Mouse (Mus musculus) embryonic facial prominence, embryonic 12.5 days (tissue): ENCODE results near the gene Cela1. TPM values are rescaled to one million over a fixed set of nuclear protein-coding genes. Genes with fewer than 3 reads are reported as not detected.

Experiments
- ATAC-seq: fragments of 200-750 bp; cut with Nextera tagmentation; 2 replicates; pipeline ENCODE4 v1.8.0; 2017; ENCODE audit not compliant: insufficient number of reproducible peaks, insufficient read depth, low FRiP score, low TSS enrichment
- H3K27ac ChIP-seq: fragments of 300-500 bp; sonication (generic); 2 replicates; pipeline ENCODE4 v1.5.1; 2016; ENCODE audit warnings: mild to moderate bottlenecking
- H3K27me3 ChIP-seq: fragments of 300-500 bp; sonication (generic); 2 replicates; pipeline ENCODE4 v1.6.1; 2016; ENCODE audit warnings: mild to moderate bottlenecking, moderate library complexity
- H3K36me3 ChIP-seq: fragments of 300-500 bp; sonication (generic); 2 replicates; pipeline ENCODE4 v1.6.1; 2016; ENCODE audit warnings: mild to moderate bottlenecking
- H3K4me1 ChIP-seq: fragments of 300-500 bp; sonication (generic); 2 replicates; pipeline ENCODE4 v1.6.1; 2016
- H3K4me2 ChIP-seq: fragments of 300-500 bp; sonication (generic); replicated peaks from 2 replicates; pipeline ENCODE4 v1.6.1; 2016; ENCODE audit warnings: mild to moderate bottlenecking, moderate library complexity
- H3K4me3 ChIP-seq: fragments of 300-500 bp; sonication (generic); 2 replicates; pipeline ENCODE4 v1.5.1; 2016; ENCODE audit warnings: mild to moderate bottlenecking
- H3K9ac ChIP-seq: fragments of 300-500 bp; sonication (generic); 2 replicates; pipeline ENCODE4 v1.6.1; 2016; ENCODE audit warnings: mild to moderate bottlenecking, moderate library complexity
- H3K9me3 ChIP-seq: fragments of 300-500 bp; sonication (generic); 2 replicates; pipeline ENCODE4 v1.6.1; 2016; ENCODE audit warnings: mild to moderate bottlenecking, moderate library complexity
- WGBS: fragments of 180-500 bp; shearing (Covaris S2); methylation state at CpG from one replicate; pipeline ENCODE4 v1.1.7; 2016; 5-methylcytosine and 5-hydroxymethylcytosine counted together
- microRNA-seq: library from miRNA; unstranded; fragments of <30 nt; microRNA quantifications from one replicate; pipeline ENCODE4, GENCODE M21; 2017
- polyA plus RNA-seq: library from polyadenylated mRNA; unstranded; fragments of >200 nt; fragmentation: Nextera tagmentation; extraction: Ambion mirVana; gene quantifications from 2 replicates; pipeline ENCODE4 v1.2.1, GENCODE M21; 2016

Cela1 gene
- polyA plus RNA-seq, 1 experiment from 2014 or later: 2.4 TPM

- no peak for ATAC-seq
- H3K27me3 ChIP-seq: peaks cover 50% of the 10 kb centered on the region
- H3K4me3 ChIP-seq: no peak overlapping the region
- H3K4me1 ChIP-seq: peaks cover 15% of the 10 kb centered on the region; the same call in 1 of the 2 replicates
- no peak overlapping the region for H3K9ac ChIP-seq
- H3K27ac ChIP-seq: no peak overlapping the region
- WGBS: 78% methylated on average over 10 of the region's 10 CpGs
- no peak overlapping the region for H3K4me2 ChIP-seq
- no peaks in the 10 kb centered on the region for H3K9me3 ChIP-seq
- H3K36me3 ChIP-seq: no peaks in the 10 kb centered on the region
Observed at GRCm38 (mm10) chr15:100633341-100633740, 54.4 kb downstream of the Cela1 start.

- no peak overlapping the region for H3K4me2 ChIP-seq
- H3K4me3 ChIP-seq: no peak overlapping the region
- no peak overlapping the region for H3K27ac ChIP-seq
- no peaks in the 10 kb centered on the region for H3K9me3 ChIP-seq
- no peak for ATAC-seq
- WGBS: 94% methylated on average over 5 of the region's 5 CpGs
- H3K36me3 ChIP-seq: no peaks in the 10 kb centered on the region
- peaks cover 14% of the 10 kb centered on the region for H3K4me1 ChIP-seq
- peaks cover 39% of the 10 kb centered on the region for H3K27me3 ChIP-seq
- H3K9ac ChIP-seq: no peak overlapping the region
Observed at GRCm38 (mm10) chr15:100632323-100632722, 55.4 kb downstream of the Cela1 start.

GRCm38 (mm10) chr15:100631454-100632170 lies 56.1 kb downstream of the Cela1 start:
- Histone ChIP-seq H3K27ac (no peak overlapping the region), H3K4me3 (no peak overlapping the region), H3K27me3 (peaks cover 32% of the 10 kb centered on the region), H3K9ac (no peak overlapping the region), H3K36me3 (no peaks in the 10 kb centered on the region), H3K4me2 (no peak overlapping the region), H3K9me3 (no peaks in the 10 kb centered on the region), H3K4me1 (peaks cover 7% of the 10 kb centered on the region)
- 83% methylated on average over 12 of the region's 12 CpGs for whole genome bisulfite sequencing
- ATAC-seq: no peak

GRCm38 (mm10) chr15:100630126-100630525 lies 57.6 kb downstream of the Cela1 start:
- WGBS: 66% methylated on average over 3 of the region's 3 CpGs
- no peak for ATAC-seq
- peaks cover 17% of the 10 kb centered on the region for H3K27me3 ChIP-seq

GRCm38 (mm10) chr15:100628797-100629196 lies 58.9 kb downstream of the Cela1 start:
- Histone ChIP-seq H3K27me3 (0 out of 2 replicates have a peak, but pooled peaks cover 7% of the 10 kb centered on the region), H3K4me2 (no peak overlapping the region), H3K27ac (no peak overlapping the region), H3K4me1 (no peaks in the 10 kb centered on the region; the same call in 1 of the 2 replicates), H3K9ac (no peak overlapping the region), H3K9me3 (no peaks in the 10 kb centered on the region), H3K4me3 (no peak overlapping the region), H3K36me3 (no peaks in the 10 kb centered on the region)
- ATAC-seq: no peak
- WGBS: 27% methylated on average over 7 of the region's 7 CpGs

More at GRCm38 (mm10) chr15:100630126-100630525, 57.6 kb downstream of the Cela1 start:
- H3K27ac ChIP-seq: no peak overlapping the region
- H3K4me2 ChIP-seq: no peak overlapping the region
- H3K9me3 ChIP-seq: no peaks in the 10 kb centered on the region
- no peaks in the 10 kb centered on the region; the same call in 1 of the 2 replicates for H3K4me1 ChIP-seq
- H3K4me3 ChIP-seq: no peak overlapping the region
- H3K9ac ChIP-seq: no peak overlapping the region
- H3K36me3 ChIP-seq: no peaks in the 10 kb centered on the region

GRCm38 (mm10) chr15:100627774-100628370 lies 59.8 kb downstream of the Cela1 start:
- H3K27me3 ChIP-seq: 0 out of 2 replicates have a peak, but pooled peaks cover 1% of the 10 kb centered on the region
- ATAC-seq: no peak
- H3K36me3 ChIP-seq: no peaks in the 10 kb centered on the region
- no peak overlapping the region for H3K4me2 ChIP-seq
- no peak overlapping the region for H3K4me3 ChIP-seq
- H3K9me3 ChIP-seq: no peaks in the 10 kb centered on the region
- no peak overlapping the region for H3K9ac ChIP-seq
- 3% methylated on average over 11 of the region's 11 CpGs for WGBS
- no peaks in the 10 kb centered on the region; the same call in 1 of the 2 replicates for H3K4me1 ChIP-seq
- 0 out of 2 replicates have a peak overlapping the region, but pooled peaks have one; percentile 38 for H3K27ac ChIP-seq

- no peaks in the 10 kb centered on the region; the same call in 1 of the 2 replicates for H3K4me1 ChIP-seq
- H3K4me2 ChIP-seq: no peak overlapping the region
- no peak overlapping the region for H3K9ac ChIP-seq
- no peaks in the 10 kb centered on the region for H3K27me3 ChIP-seq
- no peaks in the 10 kb centered on the region for H3K36me3 ChIP-seq
- no peak for ATAC-seq
- 19% methylated on average over 10 of the region's 10 CpGs for WGBS
- H3K27ac ChIP-seq: no peak overlapping the region
- no peaks in the 10 kb centered on the region for H3K9me3 ChIP-seq
- H3K4me3 ChIP-seq: no peak overlapping the region
Observed at GRCm38 (mm10) chr15:100627287-100627686, 60.4 kb downstream of the Cela1 start.

- no peak overlapping the region for H3K27ac ChIP-seq
- H3K27me3 ChIP-seq: no peaks in the 10 kb centered on the region
- no peaks in the 10 kb centered on the region; the same call in 1 of the 2 replicates for H3K4me1 ChIP-seq
- H3K9me3 ChIP-seq: no peaks in the 10 kb centered on the region
- H3K9ac ChIP-seq: no peak overlapping the region
- WGBS: 90% methylated on average over 3 of the region's 3 CpGs
- no peak overlapping the region for H3K4me2 ChIP-seq
- H3K4me3 ChIP-seq: no peak overlapping the region
- no peak for ATAC-seq
- peaks cover 11% of the 10 kb centered on the region for H3K36me3 ChIP-seq
Observed at GRCm38 (mm10) chr15:100624435-100624834, 63.3 kb downstream of the Cela1 start.

Small RNAs within 50 kb of the gene (microRNA-seq; reads per million reads assigned to microRNA genes)
- gene Mir6961: not detected

Other genes with a start within 250 kb of the Cela1 start
- gene Letmd1, start 218.9 kb downstream of the Cela1 start, polyA plus RNA-seq: 35.3 and 37.3 TPM in 2 replicates
- gene Csrnp2, start 192.4 kb downstream of the Cela1 start, polyA plus RNA-seq: 32.8 and 34.9 TPM in 2 replicates
- gene Tfcp2, start 135.9 kb downstream of the Cela1 start, polyA plus RNA-seq: 42.7 and 43.7 TPM in 2 replicates
- 9.0 and 11.3 TPM in 2 replicates for gene Pou6f1, start 87.9 kb downstream of the Cela1 start, polyA plus RNA-seq
- 124 and 130 TPM in 2 replicates for gene Dazap2, start 72.6 kb downstream of the Cela1 start, polyA plus RNA-seq
- 5.9 and 7.2 TPM in 2 replicates for gene Smagp, start 51.0 kb downstream of the Cela1 start, polyA plus RNA-seq
- gene Bin2, start 18.4 kb downstream of the Cela1 start, polyA plus RNA-seq: 2.2 and 2.4 TPM in 2 replicates
- gene Galnt6, start 41.5 kb upstream of the Cela1 start, polyA plus RNA-seq: 0.39 and 0.40 TPM in 2 replicates
- 7.3 and 8.4 TPM in 2 replicates for gene Slc4a8, start 73.8 kb upstream of the Cela1 start, polyA plus RNA-seq
- 10.7 and 11.7 TPM in 2 replicates for gene Scn8a, start 181.9 kb upstream of the Cela1 start, polyA plus RNA-seq